Mouse (Mus musculus) C2C12 (cell line): Measurements from ENCODE around the gene Nr4a2. TPM values are rescaled to one million over a fixed set of nuclear protein-coding genes. Genes with fewer than 3 reads are reported as not detected.
A peak's percentile ranks its signal among the peaks of the same experiment; 100 is the strongest.

Experiments used
- H3K27me3 ChIP-seq: one replicate; pipeline ENCODE4 v1.6.1; 2011; ENCODE audit not compliant: control insufficient read depth, insufficient read depth, insufficient read length
- H3K36me3 ChIP-seq: one replicate; pipeline ENCODE4 v1.6.1; 2011; ENCODE audit not compliant: control insufficient read depth, insufficient read depth
- H3K4me3 ChIP-seq: one replicate; pipeline ENCODE4 v1.5.1; 2011; ENCODE audit warnings: mild to moderate bottlenecking, control low read depth; ENCODE audit not compliant: poor library complexity, insufficient read depth, severe bottlenecking
- H3K79me2 ChIP-seq: one replicate; pipeline ENCODE4 v1.6.1; 2011; ENCODE audit not compliant: control insufficient read depth, insufficient read depth
- H3K79me3 ChIP-seq: one replicate; pipeline ENCODE4 v1.6.1; 2011; ENCODE audit warnings: low read depth, control low read depth
- H3ac ChIP-seq: one replicate; pipeline ENCODE3; 2011; ENCODE audit warnings: low read depth; ENCODE audit not compliant: control insufficient read depth, insufficient read length
- CEBPB ChIP-seq: IDR thresholded peaks from one replicate; pipeline ENCODE4 v1.6.1; 2011; ENCODE audit warnings: low read depth, mild to moderate bottlenecking, control low read depth, moderate library complexity
- CTCF ChIP-seq: IDR thresholded peaks from one replicate; pipeline ENCODE4 v1.5.1; 2011; ENCODE audit not compliant: control insufficient read depth, insufficient read depth, insufficient read length
- FOSL1 ChIP-seq: IDR thresholded peaks from one replicate; pipeline ENCODE4 v1.8.0; 2011; ENCODE audit warnings: mild to moderate bottlenecking, low read length; ENCODE audit not compliant: poor library complexity, insufficient read depth, severe bottlenecking
- MAX ChIP-seq: IDR thresholded peaks from one replicate; pipeline ENCODE4 v1.6.1; 2011; ENCODE audit warnings: mild to moderate bottlenecking, control low read depth
- MYOD1 ChIP-seq: IDR thresholded peaks from one replicate; pipeline ENCODE4 v1.6.1; 2011; ENCODE audit warnings: low read depth; ENCODE audit not compliant: control insufficient read depth, insufficient read length
- MYOG ChIP-seq: IDR thresholded peaks from one replicate; pipeline ENCODE4 v1.6.1; 2011; ENCODE audit not compliant: control insufficient read depth, insufficient read length; ENCODE audit errors: extremely low read depth
- USF1 ChIP-seq: IDR thresholded peaks from one replicate; pipeline ENCODE4 v1.6.1; 2011; ENCODE audit warnings: low read depth, mild to moderate bottlenecking, control low read depth, moderate library complexity
- polyA plus RNA-seq: library from polyadenylated mRNA; unstranded; fragments of >200 nt; fragmentation: generic; extraction: Trizol; gene quantifications from one replicate; pipeline ENCODE4 v1.2.1, GENCODE M21; 2012; ENCODE audit warnings: missing spikeins

The Nr4a2 gene
- polyA plus RNA-seq, 1 experiment, result 8.0 TPM

- H3ac ChIP-seq, result no peak overlapping the region
- no peak for TF ChIP-seq MYOG
- TF ChIP-seq FOSL1, result no peak
- TF ChIP-seq CEBPB, result no peak
- no peak for TF ChIP-seq MYOD1
- no peak for TF ChIP-seq MAX
- TF ChIP-seq USF1, result no peak
- no peak for TF ChIP-seq CTCF
- peaks cover 43% of the 10 kb centered on the region for H3K79me2 ChIP-seq
- peaks cover 9% of the 10 kb centered on the region for H3K36me3 ChIP-seq
- H3K79me3 ChIP-seq, result peaks cover 11% of the 10 kb centered on the region
- no peak overlapping the region for H3K4me3 ChIP-seq
- no peaks in the 10 kb centered on the region for H3K27me3 ChIP-seq
These were observed 10.4 kb downstream of the Nr4a2 start for GRCm38 (mm10) chr2:57113431-57113830.

GRCm38 (mm10) chr2:57112949-57113348, 10.9 kb downstream of the Nr4a2 start:
- H3K27me3 ChIP-seq, result no peaks in the 10 kb centered on the region
- H3K79me3 ChIP-seq, result peaks cover 8% of the 10 kb centered on the region
- H3K4me3 ChIP-seq, result no peak overlapping the region
- TF ChIP-seq MYOG, result no peak
- TF ChIP-seq CEBPB, result no peak
- TF ChIP-seq USF1, result no peak
- TF ChIP-seq FOSL1, result no peak
- no peak for TF ChIP-seq CTCF
- TF ChIP-seq MAX, result no peak
- H3K36me3 ChIP-seq, result peaks cover 14% of the 10 kb centered on the region
- H3ac ChIP-seq, result no peak overlapping the region
- peaks cover 39% of the 10 kb centered on the region for H3K79me2 ChIP-seq

GRCm38 (mm10) chr2:57111791-57112538, 11.8 kb downstream of the Nr4a2 start:
- H3ac ChIP-seq, result no peak overlapping the region
- no peaks in the 10 kb centered on the region for H3K27me3 ChIP-seq
- peaks cover 20% of the 10 kb centered on the region for H3K36me3 ChIP-seq
- TF ChIP-seq CEBPB (no peak), MYOD1 (no peak), MAX (no peak), USF1 (no peak), FOSL1 (no peak), CTCF (no peak), MYOG (no peak)
- H3K79me2 ChIP-seq, result peaks cover 29% of the 10 kb centered on the region
- peaks cover 5% of the 10 kb centered on the region for H3K79me3 ChIP-seq
- H3K4me3 ChIP-seq, result no peak overlapping the region

GRCm38 (mm10) chr2:57111011-57111790, 12.6 kb downstream of the Nr4a2 start:
- Histone ChIP-seq H3ac (no peak overlapping the region), H3K27me3 (no peaks in the 10 kb centered on the region), H3K79me3 (peaks cover 5% of the 10 kb centered on the region), H3K79me2 (peaks cover 28% of the 10 kb centered on the region), H3K4me3 (no peak overlapping the region), H3K36me3 (peaks cover 24% of the 10 kb centered on the region)
- TF ChIP-seq CEBPB, result no peak
- no peak for TF ChIP-seq FOSL1
- TF ChIP-seq USF1, result no peak
- TF ChIP-seq MAX, result no peak
- no peak for TF ChIP-seq MYOG
- no peak for TF ChIP-seq CTCF
- TF ChIP-seq MYOD1, result no peak

GRCm38 (mm10) chr2:57110401-57110800, 13.4 kb downstream of the Nr4a2 start:
- Histone ChIP-seq H3K79me2 (peaks cover 22% of the 10 kb centered on the region), H3ac (no peak overlapping the region), H3K36me3 (peaks cover 24% of the 10 kb centered on the region), H3K79me3 (peaks cover 5% of the 10 kb centered on the region), H3K4me3 (peak overlapping the region; percentile 11), H3K27me3 (no peaks in the 10 kb centered on the region)
- no peak for TF ChIP-seq MYOG
- TF ChIP-seq MAX, result no peak
- TF ChIP-seq USF1, result no peak
- no peak for TF ChIP-seq CTCF
- no peak for TF ChIP-seq CEBPB
- TF ChIP-seq FOSL1, result no peak
- no peak for TF ChIP-seq MYOD1

GRCm38 (mm10) chr2:57109926-57110325, 13.9 kb downstream of the Nr4a2 start:
- Histone ChIP-seq H3K79me3 (peaks cover 5% of the 10 kb centered on the region), H3K27me3 (no peaks in the 10 kb centered on the region), H3K36me3 (peaks cover 24% of the 10 kb centered on the region), H3ac (no peak overlapping the region), H3K79me2 (peaks cover 18% of the 10 kb centered on the region), H3K4me3 (peak overlapping the region; percentile 11)
- TF ChIP-seq CTCF (no peak), FOSL1 (no peak), CEBPB (no peak), MYOG (no peak), MYOD1 (no peak), USF1 (no peak), MAX (no peak)
